Mouse (Mus musculus) ES-E14 (cell line): ENCODE results near the gene Smarca4.

Experiments used
- CHD2 ChIP-seq: IDR thresholded peaks from 2 replicates; pipeline ENCODE4 v1.6.1; 2014; ENCODE audit warnings: mild to moderate bottlenecking, low read depth, low read length, inconsistent platforms
- MAFK ChIP-seq: IDR thresholded peaks from 2 replicates; pipeline ENCODE4 v1.6.1; 2014; ENCODE audit warnings: mild to moderate bottlenecking, low read depth, low read length, inconsistent platforms; ENCODE audit not compliant: insufficient read depth
- ZNF384 ChIP-seq: IDR thresholded peaks from 2 replicates; pipeline ENCODE4 v1.6.1; 2012; ENCODE audit warnings: low read depth, low read length, inconsistent platforms

DNA sequence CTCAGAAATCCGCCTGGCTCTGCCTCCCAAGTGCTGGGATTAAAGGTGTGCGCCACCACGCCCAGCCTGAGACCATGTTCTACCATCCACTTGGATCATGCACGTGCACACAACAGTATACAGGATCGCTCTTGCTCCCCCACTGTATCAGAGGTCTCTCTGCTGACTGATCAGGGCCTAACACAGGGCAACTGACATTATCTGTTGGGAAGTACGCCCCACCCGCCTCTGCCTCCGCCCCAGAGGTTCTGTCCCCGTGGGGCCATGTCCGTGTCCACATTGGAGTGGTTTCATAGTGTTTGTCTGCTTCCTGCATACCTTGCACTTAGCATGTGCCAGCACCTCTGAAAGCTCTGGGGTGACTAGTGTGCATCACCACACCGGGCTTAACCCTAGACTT lies 125.5 kb downstream of the Smarca4 start:
- TF ChIP-seq CHD2, result no peak
- no peak for TF ChIP-seq ZNF384
- no peak for TF ChIP-seq MAFK
